Mouse (Mus musculus) retina, postnatal 1 day (tissue): Measurements from ENCODE around the gene Specc1l.
"Not testable (repeated sequence)": the region's sequence is repeated elsewhere in the genome, so short reads cannot be mapped to it uniquely, and the experiment has no call there.

Experiments used
- DNase-seq: peaks from one replicate; pipeline ENCODE4 v3.0.0-alpha.2; 2012

Gene Specc1l

GRCm38 (mm10) chr10:75289392-75289791, 77.5 kb downstream of the Specc1l start:
- no peak for DNase-seq

GRCm38 (mm10) chr10:75290650-75291049, 78.8 kb downstream of the Specc1l start:
- no peak for DNase-seq

GRCm38 (mm10) chr10:75291338-75291737, 79.5 kb downstream of the Specc1l start:
- DNase-seq: no peak

- DNase-seq: not testable (repeated sequence)
Observed at GRCm38 (mm10) chr10:75292206-75292605, 80.3 kb downstream of the Specc1l start.

GRCm38 (mm10) chr10:75293288-75293687, 81.4 kb downstream of the Specc1l start:
- no peak for DNase-seq

- no peak for DNase-seq
Observed at GRCm38 (mm10) chr10:75294362-75294761, 82.5 kb downstream of the Specc1l start.

- no peak for DNase-seq
Observed at GRCm38 (mm10) chr10:75294926-75295325, 83.1 kb downstream of the Specc1l start.

GRCm38 (mm10) chr10:75298608-75299007, 86.7 kb downstream of the Specc1l start:
- DNase-seq: no peak

GRCm38 (mm10) chr10:75299785-75300418, 88.0 kb downstream of the Specc1l start:
- DNase-seq: no peak

- DNase-seq: no peak
Observed at GRCm38 (mm10) chr10:75301195-75301806, 89.4 kb downstream of the Specc1l start.

GRCm38 (mm10) chr10:75301937-75302336, 90.1 kb downstream of the Specc1l start:
- no peak for DNase-seq

GRCm38 (mm10) chr10:75302536-75302935, 90.7 kb downstream of the Specc1l start:
- DNase-seq: no peak

GRCm38 (mm10) chr10:75303324-75304048, 91.6 kb downstream of the Specc1l start:
- no peak for DNase-seq

GRCm38 (mm10) chr10:75304049-75304405, 92.2 kb downstream of the Specc1l start:
- no peak for DNase-seq

- no peak for DNase-seq
Observed at GRCm38 (mm10) chr10:75304413-75304812, 92.5 kb downstream of the Specc1l start.

- no peak for DNase-seq
Observed at GRCm38 (mm10) chr10:75307130-75307529, 95.3 kb downstream of the Specc1l start.

GRCm38 (mm10) chr10:75312361-75312760, 100.5 kb downstream of the Specc1l start:
- DNase-seq: no peak

GRCm38 (mm10) chr10:75314190-75314980, 102.5 kb downstream of the Specc1l start:
- peak; percentile 13 for DNase-seq

- DNase-seq: no peak
Observed at GRCm38 (mm10) chr10:75315756-75316155, 103.9 kb downstream of the Specc1l start.

GRCm38 (mm10) chr10:75316472-75316871, 104.6 kb downstream of the Specc1l start:
- peak; percentile 49 for DNase-seq

- DNase-seq: no peak
Observed at GRCm38 (mm10) chr10:75316872-75316907, 104.8 kb downstream of the Specc1l start, which contains the start of gene Adora2a. Adora2a (plus strand) TSS chr10:75316877.

- DNase-seq: peak; percentile 71
Observed at GRCm38 (mm10) chr10:75316908-75317761, 105.3 kb downstream of the Specc1l start.

- DNase-seq: no peak
Observed at GRCm38 (mm10) chr10:75318206-75318605, 106.3 kb downstream of the Specc1l start.
